Mouse (Mus musculus): ENCODE measurements around the gene Nup210.

Nup210 gene

DNA sequence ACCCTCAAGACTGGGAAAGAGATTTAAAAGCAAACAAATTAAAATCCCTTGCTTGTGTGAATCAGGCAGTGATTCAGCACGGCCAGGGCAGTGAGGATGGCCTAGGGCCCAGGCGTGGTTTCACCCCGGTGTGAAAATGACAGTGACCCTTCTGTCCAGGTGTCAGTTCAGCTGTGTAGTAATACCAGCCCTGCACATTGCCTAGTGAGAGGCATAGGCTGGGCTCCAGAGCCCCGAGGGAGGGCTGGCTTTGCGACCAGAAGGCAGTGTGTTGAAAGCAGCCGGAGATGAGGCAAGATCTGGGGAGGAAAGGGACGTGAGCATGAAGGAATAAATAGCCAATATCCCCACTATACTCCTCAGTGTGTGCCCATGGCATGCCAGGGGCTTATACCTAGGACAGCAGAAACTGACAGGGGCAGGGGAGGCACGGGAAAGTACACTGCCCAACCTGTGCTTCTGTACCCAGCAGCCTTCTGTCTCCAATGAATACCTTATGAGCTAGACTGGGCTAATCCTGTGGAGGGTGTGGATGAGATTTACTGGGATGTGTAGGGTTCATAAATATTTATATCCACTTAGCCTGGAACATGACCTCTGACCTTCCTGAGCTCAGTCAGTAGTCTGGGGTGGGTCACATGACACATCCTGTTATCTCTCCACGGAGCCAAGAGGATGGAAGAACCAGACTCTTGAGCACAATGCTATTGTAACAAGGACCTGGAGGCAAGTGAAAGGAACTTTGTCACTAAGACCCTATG, 102.3 kb downstream of the Nup210 start:
- no peak for DNase-seq

DNA sequence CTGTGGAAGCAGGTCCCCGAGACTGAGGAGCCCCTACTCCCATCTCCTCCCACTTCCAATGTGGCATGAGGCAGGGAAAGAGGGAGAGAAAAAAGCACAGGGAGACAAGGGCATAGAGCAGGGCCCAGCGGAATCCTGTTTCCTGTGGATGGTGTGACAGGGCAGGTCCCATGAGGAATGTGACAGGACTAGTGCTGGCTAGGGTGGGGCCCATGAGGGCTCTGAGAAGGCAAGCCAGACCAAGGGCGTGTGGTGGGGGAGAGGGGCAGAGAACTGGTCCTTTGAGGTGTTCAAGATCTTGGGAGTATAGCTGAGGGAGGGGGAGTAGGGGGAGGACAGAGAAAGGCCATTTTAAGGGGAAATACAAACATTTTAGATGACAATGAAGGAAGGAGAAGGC, 104.2 kb downstream of the Nup210 start:
- no peak for DNase-seq

DNA sequence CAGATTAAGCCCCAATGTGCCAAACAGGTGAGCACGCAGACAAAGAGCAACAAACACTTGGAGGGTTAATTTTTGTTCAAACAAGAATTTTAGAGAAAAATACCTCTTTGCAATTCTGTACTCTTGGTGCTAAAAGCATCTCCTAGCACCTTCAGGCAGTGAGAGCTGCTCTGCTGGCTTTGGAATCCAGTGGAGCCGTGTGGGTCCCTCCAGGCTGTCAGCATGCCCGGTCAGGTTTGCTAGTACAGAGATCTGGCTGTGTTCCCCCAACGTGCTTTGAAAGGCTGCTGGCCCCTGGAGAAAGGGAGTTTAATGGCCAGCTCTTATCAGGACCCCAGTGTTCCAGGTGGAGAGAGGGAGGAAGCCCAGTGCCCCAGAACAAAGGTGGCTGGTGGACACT, 105.1 kb downstream of the Nup210 start:
- no peak for DNase-seq

DNA sequence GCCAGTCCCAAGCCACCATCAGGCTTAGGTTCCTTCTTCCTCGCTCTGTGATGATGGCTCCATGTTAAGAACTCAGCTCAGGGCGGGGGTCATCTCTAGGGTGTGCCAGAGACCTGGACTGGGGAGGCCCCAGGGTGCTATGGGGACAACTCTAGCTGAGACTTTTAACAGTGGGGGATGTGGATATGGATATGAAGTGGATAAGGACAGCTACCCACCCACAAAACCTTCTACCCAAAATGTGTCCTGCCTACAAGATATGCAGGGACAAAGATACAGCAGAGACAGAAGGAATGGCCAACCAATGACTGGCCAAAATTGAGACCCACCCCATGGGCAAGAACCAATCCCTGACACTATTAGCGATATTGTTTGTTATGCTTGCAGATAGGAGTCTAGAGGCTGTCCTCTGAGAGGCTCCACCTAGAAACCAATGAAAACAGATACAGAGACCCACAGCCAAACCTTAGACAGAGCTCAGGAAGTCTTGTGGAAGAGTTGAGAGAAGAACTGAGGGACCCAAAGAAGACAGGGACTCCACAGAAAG, 108.3 kb downstream of the Nup210 start:
- no peak for DNase-seq

- DNase-seq = no peak
These were observed 109.4 kb downstream of the Nup210 start for GRCm38 (mm10) chr6:91007207-91007606.

DNA sequence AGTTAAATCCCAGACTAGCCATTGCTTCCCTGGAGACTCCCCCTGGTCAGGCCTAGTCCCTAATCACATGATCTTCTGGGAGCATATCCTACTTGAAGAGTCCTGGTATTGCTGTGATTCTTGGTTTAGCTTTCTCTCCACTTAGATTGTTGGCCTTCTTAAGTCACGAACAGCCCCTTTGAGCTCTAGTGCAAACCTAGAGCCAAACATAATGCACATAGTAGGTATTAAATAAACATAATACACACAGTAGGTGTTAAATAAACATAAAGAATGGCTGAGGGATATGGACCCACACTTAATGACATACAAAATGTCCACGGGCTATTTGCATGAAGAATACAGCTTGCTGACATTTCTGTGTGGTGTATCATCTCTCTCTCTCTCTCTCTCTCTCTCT, 112.5 kb downstream of the Nup210 start:
- no peak for DNase-seq

DNA sequence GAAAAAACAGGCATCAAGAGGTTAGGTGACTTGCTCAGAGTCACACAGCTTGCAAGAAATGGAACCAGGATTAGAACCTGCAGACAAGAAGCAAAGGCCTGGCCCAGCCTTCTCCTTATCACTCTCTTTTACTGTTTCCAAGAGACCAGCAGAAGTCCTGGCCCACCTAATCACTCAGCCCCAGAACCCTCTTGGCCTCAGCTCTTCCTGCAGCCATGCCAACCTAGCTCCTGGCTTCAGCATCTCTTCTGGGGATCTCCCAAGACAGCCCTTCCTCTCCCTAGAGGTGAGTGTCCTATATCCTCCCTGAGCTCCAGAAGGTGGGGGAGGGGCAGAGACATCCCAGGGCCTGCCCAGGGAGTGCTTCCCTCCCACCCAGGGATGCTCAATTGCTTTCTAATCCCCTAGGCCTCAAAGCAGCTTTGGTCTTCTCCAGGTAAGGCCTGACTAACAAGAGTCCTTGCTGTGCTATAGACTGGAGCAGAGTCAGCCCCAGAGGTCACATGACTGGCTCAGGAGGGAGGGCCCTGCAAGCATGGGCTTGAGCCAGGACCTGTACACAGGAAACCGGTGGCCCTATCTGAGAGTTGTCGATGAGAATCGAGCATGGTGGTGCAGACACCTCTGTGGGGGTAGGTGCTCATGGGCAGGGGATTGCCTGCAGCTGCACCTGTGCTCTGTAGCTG, 113.2 kb downstream of the Nup210 start:
- no peak for DNase-seq

- DNase-seq = no peak
These were observed 115.1 kb downstream of the Nup210 start for GRCm38 (mm10) chr6:91001566-91001965.

GRCm38 (mm10) chr6:91000819-91001525, 115.7 kb downstream of the Nup210 start:
- DNase-seq = no peak

DNA sequence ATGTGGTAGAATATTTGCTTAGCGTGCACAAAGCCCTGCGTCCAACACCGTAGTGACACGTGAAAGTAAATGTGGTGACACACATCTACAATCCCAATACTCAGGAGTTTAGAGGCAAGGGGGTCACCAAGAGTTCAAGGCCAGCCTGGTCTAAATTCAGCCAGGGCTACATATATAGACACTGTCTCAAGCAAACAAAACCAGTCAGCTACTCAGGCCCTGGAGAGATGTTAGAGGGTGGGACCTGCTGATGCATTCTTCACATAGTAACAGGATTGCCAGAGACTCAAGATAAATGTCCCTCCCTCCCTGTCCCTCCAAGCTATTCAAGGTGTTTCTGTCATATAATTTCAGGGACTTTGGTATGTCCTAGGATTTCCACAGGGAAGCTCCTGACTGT, 117.5 kb downstream of the Nup210 start:
- DNase-seq = no peak

GRCm38 (mm10) chr6:90997025-90997424, 119.6 kb downstream of the Nup210 start:
- no peak for DNase-seq

- no peak for DNase-seq
These were observed 120.4 kb downstream of the Nup210 start for GRCm38 (mm10) chr6:90996181-90996580.

DNA sequence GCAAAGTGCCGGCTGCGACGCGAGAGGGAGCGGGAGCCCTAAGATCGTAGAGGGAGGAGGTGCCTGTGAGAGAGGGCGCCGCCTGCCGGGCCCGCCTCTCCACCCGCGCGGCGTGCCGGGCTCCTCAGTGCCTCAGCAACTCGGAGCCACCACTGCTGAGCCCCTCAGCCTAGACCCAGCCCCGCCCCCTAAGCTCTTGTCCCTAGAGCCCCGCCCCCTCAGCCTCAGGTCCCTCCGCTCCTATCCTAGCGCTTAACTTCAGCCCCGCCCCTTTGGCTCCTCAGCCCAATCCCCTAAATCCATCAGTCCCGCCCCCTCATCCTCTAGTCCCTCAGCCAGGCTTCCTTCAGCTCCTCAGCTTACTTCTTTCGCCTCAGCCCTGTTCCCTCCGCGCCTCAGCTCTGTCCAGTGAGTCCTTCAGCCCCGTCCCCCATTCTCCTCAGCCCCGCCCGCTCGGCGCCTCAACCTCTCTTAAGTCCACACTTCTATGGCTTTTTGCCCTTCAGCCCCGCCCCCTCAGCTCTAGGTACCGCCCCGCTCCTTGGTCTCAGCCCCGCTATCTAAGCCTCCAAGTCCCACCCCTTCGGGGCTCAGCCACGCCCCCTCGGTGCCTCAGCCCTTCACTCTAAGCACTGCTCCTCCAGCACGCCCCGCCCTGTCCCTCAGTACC, 127.8 kb downstream of the Nup210 start, which contains the start of gene Iqsec1:
Gene Iqsec1, minus strand, starts transcription at position 38 of the 670 bp plus-strand sequence.
- peak; percentile 85 for DNase-seq

- DNase-seq = no peak
These were observed 128.4 kb downstream of the Nup210 start for GRCm38 (mm10) chr6:90988299-90988625.

- no peak for DNase-seq
These were observed 128.9 kb downstream of the Nup210 start for GRCm38 (mm10) chr6:90987561-90988298.

DNA sequence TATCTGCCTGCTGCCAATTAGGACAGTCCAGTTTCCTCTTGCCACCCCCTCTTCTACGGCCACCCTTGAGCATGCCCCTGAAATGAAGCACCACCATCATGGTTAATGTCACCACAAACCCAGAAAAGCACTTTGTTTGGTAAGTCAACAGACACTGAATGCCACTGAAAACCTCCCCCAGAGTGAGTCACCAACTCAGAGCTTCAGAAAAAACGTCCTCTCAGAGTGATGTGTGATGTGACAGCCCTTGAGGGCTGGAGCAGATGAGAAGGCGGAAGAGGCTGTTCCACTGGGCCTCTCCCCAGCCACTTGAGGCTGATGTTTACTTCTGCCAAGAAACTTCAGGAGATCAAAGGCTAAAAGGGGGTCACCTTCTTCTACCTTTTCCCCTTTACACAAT, 132.5 kb downstream of the Nup210 start:
- no peak for DNase-seq

DNA sequence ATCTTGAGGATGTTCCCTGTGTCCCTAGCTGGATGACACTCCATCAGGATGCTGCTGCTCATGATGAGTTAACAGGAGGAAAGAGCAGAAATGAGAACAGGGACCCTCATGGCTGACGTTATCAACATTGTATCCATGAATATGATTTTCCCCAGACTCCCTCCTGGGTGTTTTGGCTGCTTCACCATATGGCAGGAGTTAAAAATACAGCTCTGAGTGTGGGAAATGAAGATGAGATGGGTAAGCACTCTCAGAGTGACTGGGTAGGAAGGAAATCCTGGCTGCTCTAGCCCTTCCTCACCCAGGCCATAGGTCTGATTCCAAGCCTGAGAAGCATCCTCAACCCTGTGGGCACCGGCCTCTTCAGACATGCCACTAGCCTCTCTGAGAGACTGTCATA, 142.3 kb downstream of the Nup210 start:
- no peak for DNase-seq

DNA sequence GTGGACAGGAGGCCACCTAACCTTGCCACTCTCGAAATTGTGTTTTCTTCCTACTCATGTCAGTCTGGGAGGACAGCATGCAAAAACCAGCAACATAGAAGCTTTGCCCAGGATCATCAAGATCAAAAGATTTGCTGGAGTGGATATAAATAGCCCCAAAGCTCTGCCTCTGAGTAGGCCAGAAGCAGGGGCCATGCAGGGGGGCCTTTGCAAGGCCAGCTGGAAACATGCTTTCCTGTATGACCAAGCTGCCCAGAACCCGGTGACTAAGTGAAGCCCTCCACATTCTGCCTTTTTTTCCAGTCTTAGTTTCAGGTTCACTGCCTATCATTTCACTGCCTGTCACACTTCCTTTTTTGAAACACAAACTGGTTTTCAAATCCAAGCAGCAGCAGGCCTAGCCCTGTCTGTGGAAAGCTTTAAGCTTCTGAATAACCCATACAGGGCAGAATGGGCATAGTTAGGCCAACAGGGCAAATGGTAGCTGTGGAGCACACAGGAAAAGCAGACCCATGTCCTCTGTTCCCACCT, 147.2 kb downstream of the Nup210 start:
- DNase-seq = no peak

All from kidney, adult 11 months (tissue).